Comparison of ENCODE assay signal across 28 mouse cellular contexts in genomic region chr3:99331086-99331485, GRCm38 (mm10).
"Had no signal": no experiment of that assay in that cellular context is flagged by ENCODE, and none has a peak within 500 bp of the region (broad histone marks: within the 10 kb centered on the region; RNA-seq: fewer than 3 reads in every experiment).

No protein-coding gene starts in this region.

- H3K9ac ChIP-seq: embryonic facial prominence, embryonic 12.5 days; embryonic facial prominence, embryonic 13.5 days; forebrain, embryonic 12.5 days; forebrain, embryonic 13.5 days; forebrain, embryonic 15.5 days; forebrain, postnatal 0 days had no signal

- H3K36me3 ChIP-seq: embryonic facial prominence, embryonic 12.5 days; embryonic facial prominence, embryonic 13.5 days; forebrain, embryonic 10.5 days; forebrain, embryonic 12.5 days; forebrain, embryonic 15.5 days; heart, embryonic 10.5 days had no signal

- H3K4me1 ChIP-seq: embryonic facial prominence, embryonic 12.5 days; embryonic facial prominence, embryonic 13.5 days; forebrain, embryonic 10.5 days; forebrain, embryonic 12.5 days; forebrain, embryonic 13.5 days; forebrain, embryonic 15.5 days; heart, embryonic 10.5 days had no signal

- H3K27me3 ChIP-seq: embryonic facial prominence, embryonic 12.5 days; embryonic facial prominence, embryonic 13.5 days; forebrain, embryonic 12.5 days; forebrain, embryonic 13.5 days; forebrain, embryonic 15.5 days had no signal

- DNase-seq: cerebellum, adult 8-10 months; cerebellum, adult 9-10 months; cerebellum, adult 9-11 months; cerebellum, postnatal 10 days; cerebellum, postnatal 14 days; cerebellum, postnatal 25 days; cerebellum, postnatal 36 days; embryo, embryonic 11 days; forebrain, postnatal 0 days; gastrocnemius, adult 2 months; gastrocnemius, postnatal 10 days; gastrocnemius, postnatal 14 days; gastrocnemius, postnatal 25 days; gastrocnemius, postnatal 36 days; heart, adult 11 months; heart, adult 18-20 months; heart, adult 2 months had no signal

- H3K27ac ChIP-seq: embryonic facial prominence, embryonic 12.5 days; embryonic facial prominence, embryonic 13.5 days; forebrain, embryonic 10.5 days; forebrain, embryonic 12.5 days; forebrain, embryonic 13.5 days; forebrain, embryonic 15.5 days; gastrocnemius, adult 2 months; heart, adult 2 months; heart, embryonic 10.5 days had no signal

- H3K4me2 ChIP-seq: embryonic facial prominence, embryonic 12.5 days; embryonic facial prominence, embryonic 13.5 days; forebrain, embryonic 12.5 days; forebrain, embryonic 13.5 days; forebrain, embryonic 15.5 days; heart, embryonic 11.5 days had no signal

- ATAC-seq: forebrain, embryonic 13.5 days; forebrain, embryonic 14.5 days; forebrain, embryonic 15.5 days; forebrain, embryonic 16.5 days; forebrain, postnatal 0 days had no signal

- H3K4me3 ChIP-seq: embryonic facial prominence, embryonic 12.5 days; embryonic facial prominence, embryonic 13.5 days; erythroblast, embryonic 14.5 days; forebrain, embryonic 10.5 days; forebrain, embryonic 12.5 days; forebrain, embryonic 13.5 days; forebrain, embryonic 15.5 days; gastrocnemius, adult 2 months; heart, adult 2 months; heart, embryonic 10.5 days had no signal

- H3K9me3 ChIP-seq: embryonic facial prominence, embryonic 12.5 days; embryonic facial prominence, embryonic 13.5 days; forebrain, embryonic 10.5 days; forebrain, embryonic 12.5 days; forebrain, embryonic 13.5 days; forebrain, embryonic 15.5 days; heart, embryonic 10.5 days had no signal
